Mouse (Mus musculus): Measurements from ENCODE around the gene Muc4. TPM values are rescaled to one million over a fixed set of nuclear protein-coding genes. Genes with fewer than 3 reads are reported as not detected.

The Muc4 gene
- polyA plus RNA-seq, 2 experiments = 0.04 TPM; not detected in 1

DNA sequence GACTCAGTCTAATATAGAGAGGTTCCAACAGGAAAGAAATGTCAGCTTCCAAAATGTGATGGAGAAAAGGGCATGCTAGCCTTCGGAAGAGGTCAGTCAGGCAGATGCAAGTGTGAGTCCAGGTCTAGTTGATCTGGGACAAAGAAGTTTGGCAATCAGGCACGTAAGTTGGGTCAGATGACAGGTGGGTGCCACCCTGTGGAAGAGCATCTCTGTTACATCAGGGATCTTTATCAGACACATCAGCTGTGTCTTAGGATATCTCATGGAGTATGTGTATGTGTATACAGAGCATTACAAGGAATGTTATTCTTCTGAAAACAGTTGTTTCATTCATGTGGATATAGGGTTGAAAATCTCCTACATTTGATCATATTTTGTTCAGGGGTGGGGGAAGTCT, 28.9 kb downstream of the Muc4 start:
- Histone ChIP-seq H3K9ac (ENCODE audit: low read depth, low read length, severe bottlenecking) (no peak overlapping the region), H3K27me3 (ENCODE audit: control insufficient read depth, insufficient read depth, low read length) (no peaks in the 10 kb centered on the region), H3K4me3 (replicated peaks; ENCODE audit: low read length) (no peak overlapping the region), H3K36me3 (ENCODE audit: control insufficient read depth, insufficient read depth, low read length) (no peaks in the 10 kb centered on the region), H3K27ac (replicated peaks; ENCODE audit: low read depth, low read length) (no peak overlapping the region), H3K4me2 (replicated peaks; ENCODE audit: low read depth, low read length, severe bottlenecking) (no peak overlapping the region), H3K9me3 (ENCODE audit: control insufficient read depth, low read length) (no peaks in the 10 kb centered on the region), H3K4me1 (ENCODE audit: control insufficient read depth, insufficient read depth, low read length) (no peaks in the 10 kb centered on the region)
- 81% methylated on average over 2 of the region's 2 CpGs for WGBS
- DNase-seq (ENCODE audit: low spot score) = no peak
- no peak for ATAC-seq (ENCODE audit: low FRiP score, low read depth)
- no peak for TF ChIP-seq POLR2A (IDR thresholded peaks at IDR 0.05; ENCODE audit: borderline replicate concordance, extremely low read depth, insufficient read depth, insufficient read length)

DNA sequence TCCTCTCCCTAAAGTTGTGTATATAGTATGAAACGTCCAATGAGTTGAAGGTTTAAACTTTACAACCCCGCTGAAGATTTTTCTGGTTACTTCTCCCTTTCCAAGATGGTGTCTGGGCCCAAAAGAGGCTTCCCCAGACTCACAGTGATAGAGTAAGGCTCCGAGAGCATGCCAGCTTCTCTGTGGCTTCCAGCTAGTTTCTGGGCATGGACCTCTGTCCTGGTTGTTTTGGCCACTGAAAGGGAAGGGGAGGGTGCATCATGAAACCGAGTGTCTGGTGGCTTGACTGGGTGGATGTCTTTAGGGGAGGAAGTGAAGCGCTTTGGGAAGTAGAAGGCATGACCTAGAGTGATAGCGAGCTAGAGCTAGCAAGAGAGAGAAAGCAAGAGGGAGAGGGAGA, 29.3 kb downstream of the Muc4 start:
- Histone ChIP-seq H3K9ac (ENCODE audit: low read depth, low read length, severe bottlenecking) (no peak overlapping the region), H3K9me3 (ENCODE audit: control insufficient read depth, low read length) (no peaks in the 10 kb centered on the region), H3K27ac (replicated peaks; ENCODE audit: low read depth, low read length) (no peak overlapping the region), H3K4me3 (replicated peaks; ENCODE audit: low read length) (no peak overlapping the region), H3K36me3 (ENCODE audit: control insufficient read depth, insufficient read depth, low read length) (no peaks in the 10 kb centered on the region), H3K4me1 (ENCODE audit: control insufficient read depth, insufficient read depth, low read length) (no peaks in the 10 kb centered on the region), H3K27me3 (ENCODE audit: control insufficient read depth, insufficient read depth, low read length) (no peaks in the 10 kb centered on the region), H3K4me2 (replicated peaks; ENCODE audit: low read depth, low read length, severe bottlenecking) (no peak overlapping the region)
- TF ChIP-seq POLR2A (IDR thresholded peaks at IDR 0.05; ENCODE audit: borderline replicate concordance, extremely low read depth, insufficient read depth, insufficient read length) = no peak
- WGBS = 82% methylated on average over 6 of the region's 6 CpGs
- ATAC-seq (ENCODE audit: low FRiP score, low read depth) (no peak), DNase-seq (ENCODE audit: low spot score) (no peak)

DNA sequence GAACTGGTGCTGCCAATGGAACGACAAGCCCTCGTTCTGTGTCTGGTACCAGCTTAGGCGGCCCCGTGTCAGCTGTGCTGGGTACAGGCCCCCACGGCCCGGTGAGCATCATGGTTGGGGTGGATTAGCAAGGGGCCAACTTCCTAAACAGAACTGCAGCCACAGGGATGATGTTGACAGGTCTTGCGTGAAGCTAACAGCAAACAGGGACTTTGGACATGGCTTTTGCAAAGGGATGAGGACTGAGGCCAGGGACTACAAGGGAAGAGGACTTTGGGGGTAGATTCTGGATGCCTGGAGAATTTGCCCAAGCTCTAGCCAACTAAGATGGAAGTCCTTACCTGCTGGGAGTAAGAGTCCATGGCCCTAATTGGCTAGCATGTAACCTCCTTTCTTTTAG, 31.2 kb downstream of the Muc4 start:
- Histone ChIP-seq H3K4me3 (replicated peaks; ENCODE audit: low read length) (no peak overlapping the region), H3K4me2 (replicated peaks; ENCODE audit: low read depth, low read length, severe bottlenecking) (no peak overlapping the region), H3K9ac (ENCODE audit: low read depth, low read length, severe bottlenecking) (no peak overlapping the region), H3K4me1 (ENCODE audit: control insufficient read depth, insufficient read depth, low read length) (no peaks in the 10 kb centered on the region), H3K36me3 (ENCODE audit: control insufficient read depth, insufficient read depth, low read length) (no peaks in the 10 kb centered on the region), H3K9me3 (ENCODE audit: control insufficient read depth, low read length) (no peaks in the 10 kb centered on the region), H3K27me3 (ENCODE audit: control insufficient read depth, insufficient read depth, low read length) (no peaks in the 10 kb centered on the region), H3K27ac (replicated peaks; ENCODE audit: low read depth, low read length) (no peak overlapping the region)
- no peak for DNase-seq (ENCODE audit: low spot score)
- no peak for ATAC-seq (ENCODE audit: low FRiP score, low read depth)
- TF ChIP-seq POLR2A (IDR thresholded peaks at IDR 0.05; ENCODE audit: borderline replicate concordance, extremely low read depth, insufficient read depth, insufficient read length) = no peak
- 95% methylated on average over 7 of the region's 7 CpGs for WGBS

DNA sequence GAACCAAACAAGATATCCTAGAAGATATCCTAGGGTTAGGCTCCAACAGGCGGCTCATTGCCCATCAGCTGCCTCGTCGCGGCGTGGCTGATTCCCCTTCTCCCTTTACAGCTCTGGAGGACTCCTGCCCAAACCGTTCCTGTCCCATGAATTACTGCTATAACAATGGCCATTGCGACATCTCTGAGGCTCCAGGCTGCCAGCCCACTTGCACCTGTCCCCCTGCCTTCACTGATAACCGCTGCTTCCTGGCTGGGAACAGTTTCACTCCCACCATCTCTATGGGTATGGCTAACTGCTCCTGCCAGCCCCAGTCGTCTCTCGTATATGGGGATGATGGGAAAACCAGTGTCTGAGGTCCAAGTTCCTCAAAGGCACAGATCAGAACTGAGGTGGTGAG, 41.0 kb downstream of the Muc4 start:
- no peak for ATAC-seq (ENCODE audit: low FRiP score, low read depth)
- 62% methylated on average over 10 of the region's 10 CpGs for WGBS
- H3K36me3 ChIP-seq (ENCODE audit: control insufficient read depth, insufficient read depth, low read length) = no peaks in the 10 kb centered on the region

DNA sequence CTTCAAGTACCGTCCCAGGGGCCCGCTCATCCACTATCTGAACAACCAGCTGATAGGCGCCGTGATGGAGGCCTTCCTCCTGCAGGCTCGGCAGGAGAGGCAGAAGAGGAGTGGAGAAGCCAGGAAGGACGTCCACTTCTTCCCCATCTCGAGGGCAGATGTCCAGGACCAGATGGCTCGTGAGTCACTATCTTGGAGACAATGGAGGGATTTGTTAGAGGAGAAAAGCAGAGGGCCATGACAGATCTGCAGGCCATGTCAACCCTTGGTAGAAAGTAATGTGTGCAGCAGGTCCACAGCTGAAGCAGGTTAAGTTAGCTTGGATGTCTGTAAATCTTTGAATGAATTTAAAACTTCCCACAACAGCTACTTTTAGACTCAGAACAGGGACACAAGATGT, 43.3 kb downstream of the Muc4 start:
- WGBS = 66% methylated on average over 8 of the region's 8 CpGs
- TF ChIP-seq POLR2A (IDR thresholded peaks at IDR 0.05; ENCODE audit: borderline replicate concordance, extremely low read depth, insufficient read depth, insufficient read length) = no peak
- Histone ChIP-seq H3K4me1 (ENCODE audit: control insufficient read depth, insufficient read depth, low read length) (no peaks in the 10 kb centered on the region), H3K9me3 (ENCODE audit: control insufficient read depth, low read length) (no peaks in the 10 kb centered on the region), H3K4me2 (replicated peaks; ENCODE audit: low read depth, low read length, severe bottlenecking) (no peak overlapping the region), H3K27ac (replicated peaks; ENCODE audit: low read depth, low read length) (no peak overlapping the region), H3K9ac (ENCODE audit: low read depth, low read length, severe bottlenecking) (no peak overlapping the region), H3K36me3 (ENCODE audit: control insufficient read depth, insufficient read depth, low read length) (no peaks in the 10 kb centered on the region), H3K27me3 (ENCODE audit: control insufficient read depth, insufficient read depth, low read length) (no peaks in the 10 kb centered on the region), H3K4me3 (replicated peaks; ENCODE audit: low read length) (no peak overlapping the region)
- DNase-seq (ENCODE audit: low spot score) = no peak
- ATAC-seq (ENCODE audit: low FRiP score, low read depth) = no peak

More for the DNA sequence above, 41.0 kb downstream of the Muc4 start:
- no peak for DNase-seq (ENCODE audit: low spot score)
- H3K27me3 ChIP-seq (ENCODE audit: control insufficient read depth, insufficient read depth, low read length) = no peaks in the 10 kb centered on the region
- TF ChIP-seq POLR2A (IDR thresholded peaks at IDR 0.05; ENCODE audit: borderline replicate concordance, extremely low read depth, insufficient read depth, insufficient read length) = no peak
- no peaks in the 10 kb centered on the region for H3K4me1 ChIP-seq (ENCODE audit: control insufficient read depth, insufficient read depth, low read length)
- H3K4me2 ChIP-seq (replicated peaks; ENCODE audit: low read depth, low read length, severe bottlenecking) = no peak overlapping the region
- H3K9me3 ChIP-seq (ENCODE audit: control insufficient read depth, low read length) = no peaks in the 10 kb centered on the region
- H3K27ac ChIP-seq (replicated peaks; ENCODE audit: low read depth, low read length) = no peak overlapping the region
- no peak overlapping the region for H3K4me3 ChIP-seq (replicated peaks; ENCODE audit: low read length)
- H3K9ac ChIP-seq (ENCODE audit: low read depth, low read length, severe bottlenecking) = no peak overlapping the region
